Mouse (Mus musculus): Measurements from ENCODE around the gene Jmjd8. TPM values are rescaled to one million over a fixed set of nuclear protein-coding genes. Genes with fewer than 3 reads are reported as not detected.

Jmjd8 gene
- total and polyA plus RNA-seq, 2 experiments = 25.6 to 75.0 TPM

DNA sequence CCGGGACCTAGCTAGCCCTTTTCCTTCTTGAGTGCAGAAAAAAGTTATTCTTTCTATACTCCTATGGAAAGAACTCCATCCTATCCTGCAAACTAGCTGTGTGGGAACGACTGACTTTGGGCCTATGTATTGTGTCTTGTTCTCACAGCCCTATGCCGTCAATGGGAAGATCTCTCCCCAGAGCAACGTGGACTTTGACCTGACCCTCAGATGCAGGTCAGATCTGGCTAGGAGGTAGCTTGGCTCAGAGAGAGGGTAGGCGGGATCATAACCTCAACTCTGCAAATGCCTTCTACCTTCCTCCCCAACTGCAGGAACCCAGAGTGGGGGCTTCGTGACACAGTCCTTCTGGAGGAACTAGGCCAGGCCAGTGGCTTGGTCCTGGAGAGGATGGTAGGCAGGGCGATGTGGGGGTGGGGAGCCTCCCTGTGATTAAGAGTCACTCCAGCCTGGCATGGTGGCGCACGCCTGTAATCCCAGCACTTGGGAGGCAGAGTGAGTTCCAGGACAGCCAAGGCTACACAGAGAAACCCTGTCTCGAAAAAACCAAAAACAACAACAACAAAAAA lies 47.8 kb downstream of the Jmjd8 start:
- H3K27me3 ChIP-seq (ENCODE audit: control insufficient read depth, insufficient read depth, low read length) = no peaks in the 10 kb centered on the region

DNA sequence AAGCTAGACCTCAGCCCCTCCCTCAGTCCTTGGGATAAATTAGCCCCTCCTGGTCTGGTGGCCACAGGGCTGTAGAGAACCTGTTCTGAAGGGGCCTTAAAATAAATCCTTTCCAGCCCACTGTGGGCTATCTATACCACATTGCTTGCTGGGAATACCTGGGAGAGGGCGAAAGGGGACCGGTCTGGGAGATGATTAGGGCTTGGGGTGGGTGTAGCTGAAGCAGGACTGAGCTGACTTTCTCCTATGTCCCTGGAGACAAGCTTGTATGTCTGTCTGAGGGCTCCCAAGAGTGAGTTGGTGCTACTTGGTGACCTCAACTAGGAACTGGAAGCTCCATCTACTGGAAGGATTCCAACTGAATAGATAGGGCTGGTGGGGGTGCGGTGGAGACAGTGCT lies 48.4 kb downstream of the Jmjd8 start:
- Histone ChIP-seq H3K4me3 (ENCODE audit: insufficient read depth, low read depth, low read length) (no peak overlapping the region), H3K4me1 (ENCODE audit: control insufficient read depth, insufficient read depth, low read length) (peaks cover 22% of the 10 kb centered on the region), H3K79me2 (ENCODE audit: control insufficient read depth, insufficient read depth, low read length) (peaks cover 7% of the 10 kb centered on the region; the same call in 1 of the 2 replicates), H3K36me3 (ENCODE audit: control insufficient read depth, insufficient read depth, low read length) (no peaks in the 10 kb centered on the region), H3K27ac (replicated peaks; ENCODE audit: insufficient read depth, low read depth, low read length) (peak overlapping the region; percentile 33), H3K27me3 (ENCODE audit: control insufficient read depth, insufficient read depth, low read length) (no peaks in the 10 kb centered on the region), H3K9ac (ENCODE audit: low read depth, low read length) (no peak overlapping the region)
- DNase-seq (ENCODE audit: extremely low read depth, low read depth, low spot score) = no peak
- 76% methylated on average over 3 of the region's 3 CpGs for WGBS
- TF ChIP-seq POLR2A (IDR thresholded peaks at IDR 0.05; ENCODE audit: extremely low read depth, insufficient read depth, low read length) = no peak
- TF ChIP-seq CTCF (IDR thresholded peaks at IDR 0.05; ENCODE audit: low read depth, low read length) = no peak

More for the DNA sequence above, 47.8 kb downstream of the Jmjd8 start:
- peak overlapping the region; percentile 91 for H3K27ac ChIP-seq (replicated peaks; ENCODE audit: insufficient read depth, low read depth, low read length)
- peaks cover 7% of the 10 kb centered on the region; the same call in 1 of the 2 replicates for H3K79me2 ChIP-seq (ENCODE audit: control insufficient read depth, insufficient read depth, low read length)
- no peak for TF ChIP-seq POLR2A (IDR thresholded peaks at IDR 0.05; ENCODE audit: extremely low read depth, insufficient read depth, low read length)
- no peak for TF ChIP-seq CTCF (IDR thresholded peaks at IDR 0.05; ENCODE audit: low read depth, low read length)
- no peaks in the 10 kb centered on the region for H3K36me3 ChIP-seq (ENCODE audit: control insufficient read depth, insufficient read depth, low read length)
- H3K9ac ChIP-seq (ENCODE audit: low read depth, low read length) = peak overlapping the region; percentile 87
- peak overlapping the region; percentile 81 for H3K4me3 ChIP-seq (ENCODE audit: insufficient read depth, low read depth, low read length)
- peak; percentile 96 for DNase-seq (ENCODE audit: extremely low read depth, low read depth, low spot score)
- WGBS = 26% methylated on average over 10 of the region's 10 CpGs
- peaks cover 19% of the 10 kb centered on the region for H3K4me1 ChIP-seq (ENCODE audit: control insufficient read depth, insufficient read depth, low read length)

DNA sequence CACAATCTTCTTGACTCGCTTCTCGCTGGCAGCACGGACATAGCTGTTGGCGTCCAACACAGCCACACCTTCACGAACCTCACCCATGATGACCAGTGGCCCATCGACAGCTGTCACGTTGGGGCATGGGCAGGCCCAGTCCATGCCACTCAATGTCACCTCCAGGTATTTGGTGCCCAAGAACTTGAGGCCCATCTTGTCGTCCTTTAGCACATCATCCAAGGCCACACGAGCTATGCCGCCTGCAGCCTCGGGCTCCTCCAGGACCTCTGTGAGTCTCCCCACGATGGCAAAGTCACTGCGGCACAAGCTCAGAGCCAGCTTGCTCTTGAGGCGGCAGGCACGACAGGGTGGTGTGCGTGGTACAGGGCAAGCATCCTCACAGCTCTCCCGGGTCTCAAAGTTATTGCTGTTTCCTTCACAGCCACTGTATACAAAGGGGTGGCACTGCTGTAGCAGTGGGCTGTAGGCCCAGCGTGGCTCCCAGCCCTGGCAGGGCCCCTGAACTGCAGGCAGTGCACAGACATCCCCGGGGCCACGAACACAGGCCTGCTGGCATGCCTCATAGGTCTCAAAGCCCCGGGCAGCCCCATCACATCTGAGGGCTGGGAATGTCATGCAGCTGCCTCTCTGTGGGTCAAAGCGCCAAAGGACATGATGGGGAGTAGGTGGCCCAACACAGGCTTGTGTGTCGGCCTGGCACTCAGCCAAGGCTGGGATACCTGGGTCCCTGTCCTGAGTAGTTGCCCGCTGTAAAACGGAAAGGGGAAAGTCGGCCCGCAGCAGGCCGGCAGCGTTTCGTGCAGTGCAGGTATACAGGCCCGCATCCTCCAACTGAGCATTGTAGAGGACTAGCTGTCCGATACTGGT lies 49.3 kb downstream of the Jmjd8 start:
- H3K36me3 ChIP-seq (ENCODE audit: control insufficient read depth, insufficient read depth, low read length) = no peaks in the 10 kb centered on the region
- no peaks in the 10 kb centered on the region for H3K27me3 ChIP-seq (ENCODE audit: control insufficient read depth, insufficient read depth, low read length)
- H3K4me3 ChIP-seq (ENCODE audit: insufficient read depth, low read depth, low read length) = no peak overlapping the region
- TF ChIP-seq CTCF (IDR thresholded peaks at IDR 0.05; ENCODE audit: low read depth, low read length) (no peak), POLR2A (IDR thresholded peaks at IDR 0.05; ENCODE audit: extremely low read depth, insufficient read depth, low read length) (no peak)
- no peak overlapping the region for H3K27ac ChIP-seq (replicated peaks; ENCODE audit: insufficient read depth, low read depth, low read length)
- H3K4me1 ChIP-seq (ENCODE audit: control insufficient read depth, insufficient read depth, low read length) = peaks cover 22% of the 10 kb centered on the region
- H3K9ac ChIP-seq (ENCODE audit: low read depth, low read length) = no peak overlapping the region
- DNase-seq (ENCODE audit: extremely low read depth, low read depth, low spot score) = no peak
- peaks cover 7% of the 10 kb centered on the region; the same call in 1 of the 2 replicates for H3K79me2 ChIP-seq (ENCODE audit: control insufficient read depth, insufficient read depth, low read length)
- 90% methylated on average over 32 of the region's 32 CpGs for WGBS

DNA sequence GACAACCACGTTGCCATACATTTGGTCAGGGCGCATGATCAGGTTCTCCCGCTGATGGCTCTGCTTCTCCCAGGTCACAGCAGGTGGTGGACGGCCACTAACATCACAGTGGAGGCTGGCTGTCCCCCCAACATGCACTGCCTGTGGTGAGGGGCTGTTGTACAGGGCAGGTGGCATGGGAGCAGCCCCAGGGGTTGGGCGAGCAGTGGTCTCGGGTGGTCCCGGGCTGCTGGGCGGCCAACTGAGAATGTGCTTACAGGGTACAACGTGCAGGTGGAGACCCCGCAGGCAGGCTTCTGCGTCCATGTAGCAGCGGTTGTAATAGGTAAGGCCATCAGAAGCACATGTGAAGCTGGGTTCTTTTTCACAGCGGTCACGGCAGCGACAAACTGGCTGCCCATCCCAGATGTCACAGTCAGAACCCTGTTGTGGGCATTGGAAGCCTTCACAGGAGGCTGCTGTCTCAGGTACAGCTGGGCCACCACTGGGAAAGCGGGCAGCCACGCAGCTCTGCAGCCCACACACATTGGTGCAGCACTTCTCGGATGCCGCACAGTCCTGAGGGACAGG lies 50.0 kb downstream of the Jmjd8 start:
- Histone ChIP-seq H3K27me3 (ENCODE audit: control insufficient read depth, insufficient read depth, low read length) (no peaks in the 10 kb centered on the region), H3K27ac (replicated peaks; ENCODE audit: insufficient read depth, low read depth, low read length) (no peak overlapping the region), H3K4me3 (ENCODE audit: insufficient read depth, low read depth, low read length) (no peak overlapping the region), H3K9ac (ENCODE audit: low read depth, low read length) (no peak overlapping the region), H3K36me3 (ENCODE audit: control insufficient read depth, insufficient read depth, low read length) (no peaks in the 10 kb centered on the region; the same call in 1 of the 2 replicates), H3K79me2 (ENCODE audit: control insufficient read depth, insufficient read depth, low read length) (peaks cover 9% of the 10 kb centered on the region; the same call in 1 of the 2 replicates), H3K4me1 (ENCODE audit: control insufficient read depth, insufficient read depth, low read length) (peaks cover 22% of the 10 kb centered on the region)
- no peak for DNase-seq (ENCODE audit: extremely low read depth, low read depth, low spot score)
- WGBS = 92% methylated on average over 19 of the region's 19 CpGs
- TF ChIP-seq CTCF (IDR thresholded peaks at IDR 0.05; ENCODE audit: low read depth, low read length) (no peak), POLR2A (IDR thresholded peaks at IDR 0.05; ENCODE audit: extremely low read depth, insufficient read depth, low read length) (no peak)

DNA sequence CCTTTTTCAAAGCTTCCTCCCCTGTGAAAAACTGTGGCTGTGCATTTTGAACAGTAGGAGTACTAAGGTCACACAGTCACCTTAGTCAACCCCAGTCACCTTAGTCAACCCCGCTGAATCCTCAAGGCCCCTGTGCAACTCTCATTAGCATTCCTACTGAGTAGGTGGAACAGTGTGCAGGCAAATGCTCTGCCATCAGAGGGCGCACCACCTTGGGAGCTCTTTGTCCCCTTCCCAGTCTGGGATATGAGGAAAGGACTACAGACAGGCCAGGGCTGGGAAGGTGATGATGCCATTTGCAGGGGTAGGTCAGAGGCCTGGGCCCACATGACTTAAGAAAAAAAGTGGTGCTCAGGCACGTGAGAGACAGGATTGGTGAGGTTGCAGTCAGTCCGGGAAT lies 50.6 kb downstream of the Jmjd8 start:
- no peak overlapping the region for H3K27ac ChIP-seq (replicated peaks; ENCODE audit: insufficient read depth, low read depth, low read length)
- peaks cover 9% of the 10 kb centered on the region; the same call in 1 of the 2 replicates for H3K79me2 ChIP-seq (ENCODE audit: control insufficient read depth, insufficient read depth, low read length)
- TF ChIP-seq POLR2A (IDR thresholded peaks at IDR 0.05; ENCODE audit: extremely low read depth, insufficient read depth, low read length) = no peak
- TF ChIP-seq CTCF (IDR thresholded peaks at IDR 0.05; ENCODE audit: low read depth, low read length) = peak; percentile 73
- peak; percentile 62 for DNase-seq (ENCODE audit: extremely low read depth, low read depth, low spot score)
- H3K36me3 ChIP-seq (ENCODE audit: control insufficient read depth, insufficient read depth, low read length) = peaks cover 4% of the 10 kb centered on the region; the same call in 1 of the 2 replicates
- H3K9ac ChIP-seq (ENCODE audit: low read depth, low read length) = no peak overlapping the region
- H3K27me3 ChIP-seq (ENCODE audit: control insufficient read depth, insufficient read depth, low read length) = no peaks in the 10 kb centered on the region
- no peak overlapping the region for H3K4me3 ChIP-seq (ENCODE audit: insufficient read depth, low read depth, low read length)
- WGBS = 66% methylated on average over 4 of the region's 4 CpGs
- peaks cover 20% of the 10 kb centered on the region for H3K4me1 ChIP-seq (ENCODE audit: control insufficient read depth, insufficient read depth, low read length)
